Mouse (Mus musculus): ENCODE results near the gene Tmem211.

Gene Tmem211

DNA sequence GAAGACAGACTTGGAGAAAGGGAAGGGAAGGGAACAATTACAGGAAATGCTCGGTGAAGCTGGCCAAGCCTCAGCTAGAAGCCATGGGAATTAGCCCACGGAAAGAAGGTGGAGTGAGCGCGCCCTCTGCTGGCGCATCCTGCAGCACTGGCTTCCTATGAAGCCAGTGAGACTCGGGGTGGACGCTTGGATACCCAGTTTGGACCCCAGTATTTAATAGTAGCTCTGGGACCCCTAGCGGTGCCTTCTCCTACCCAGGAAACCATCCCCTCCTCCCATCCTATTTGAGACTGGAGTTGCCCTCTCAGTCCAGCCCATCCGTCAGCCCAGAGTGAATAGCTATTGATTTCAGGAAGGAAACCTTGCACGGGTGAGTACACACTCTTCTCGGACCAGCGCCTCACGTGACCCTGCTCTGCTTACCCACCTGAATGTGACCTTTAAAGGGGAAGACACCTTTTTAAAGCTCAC lies at the start of gene Tmem211:
Tmem211 (plus strand) TSS at position 278 of the 471 bp plus-strand sequence.
- 2% methylated on average over 13 of the region's 13 CpGs for WGBS

DNA sequence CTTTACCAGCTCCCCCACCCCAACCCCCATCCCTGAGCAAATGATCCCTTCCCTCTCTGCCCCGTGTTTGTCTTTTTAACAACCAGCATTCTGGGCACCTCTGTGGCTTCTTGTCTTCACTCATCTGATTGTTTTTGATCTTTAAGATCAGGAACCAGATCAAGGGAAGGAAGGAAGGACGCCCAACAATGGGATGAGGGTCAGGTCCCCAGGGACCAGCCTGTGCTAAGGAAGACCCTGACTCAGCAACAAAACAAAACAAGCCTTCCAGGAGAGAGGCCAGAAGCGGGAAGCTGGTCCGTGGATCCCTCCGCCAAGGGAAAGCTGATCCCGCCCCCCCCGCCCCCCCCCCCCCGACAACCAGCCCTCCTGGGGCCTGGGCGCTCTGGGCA lies 47.3 kb upstream of the Tmem211 start:
- 19% methylated on average over 8 of the region's 9 CpGs for WGBS

DNA sequence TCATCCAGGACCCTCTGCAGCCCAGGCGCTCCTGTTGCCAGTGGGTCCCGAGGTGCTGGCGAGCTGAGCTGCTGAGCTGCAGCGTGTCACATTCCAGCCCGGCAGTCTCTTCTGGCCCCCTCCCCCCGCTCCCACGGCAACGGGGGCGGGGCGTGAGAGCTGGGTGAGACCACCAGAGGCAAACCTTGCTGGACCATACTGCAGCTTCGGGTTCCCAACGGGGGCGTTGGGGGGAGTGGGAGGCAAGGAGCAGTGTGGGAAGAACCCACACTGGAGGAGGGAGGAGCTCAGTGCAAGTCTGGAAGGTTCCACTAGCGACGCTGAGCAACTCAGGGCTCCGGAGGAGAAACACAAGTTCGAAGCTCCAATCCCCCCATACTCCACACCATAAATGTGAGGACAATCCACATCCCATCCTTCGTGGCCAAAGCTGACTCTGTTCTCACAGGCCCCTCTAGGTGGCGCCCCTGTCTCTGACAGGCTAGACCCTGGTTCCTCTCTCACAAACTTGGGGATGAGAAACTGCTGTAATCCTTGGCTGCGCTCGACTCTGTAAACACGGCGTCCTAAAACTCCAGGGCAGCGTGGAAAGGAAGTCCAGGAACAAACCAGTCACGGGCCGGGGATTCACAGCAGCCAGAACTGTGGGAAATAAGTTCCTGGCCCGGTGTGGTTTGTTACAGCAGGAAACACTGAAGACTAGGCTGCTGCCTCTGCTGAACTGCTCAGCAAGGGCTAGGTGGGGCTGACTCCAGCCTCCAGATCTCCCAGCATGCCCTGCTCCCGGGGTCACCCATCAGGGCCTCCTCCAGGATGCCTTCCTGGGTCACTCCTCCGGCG lies 46.6 kb upstream of the Tmem211 start:
- WGBS: 7% methylated on average over 30 of the region's 30 CpGs

DNA sequence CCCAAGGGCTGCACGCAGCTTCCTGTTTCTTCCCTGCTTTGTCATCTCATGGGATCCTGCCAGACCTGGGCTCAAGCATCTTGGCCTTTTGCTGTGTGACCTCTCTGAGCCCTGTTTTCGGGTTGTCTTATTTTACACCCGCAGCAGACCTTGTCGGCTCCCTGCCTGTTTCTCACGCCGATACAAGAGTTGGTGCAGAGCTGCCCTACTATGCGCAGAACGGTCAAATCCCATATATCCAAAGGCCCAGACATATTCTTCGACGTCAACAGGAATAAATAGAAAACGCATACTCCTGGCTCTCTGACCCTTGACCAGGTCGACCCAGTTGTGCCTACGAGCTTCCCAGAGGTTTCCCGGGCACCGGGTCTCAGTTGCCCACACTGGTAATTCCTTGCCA lies 46.0 kb upstream of the Tmem211 start:
- 82% methylated on average over 15 of the region's 15 CpGs for WGBS

DNA sequence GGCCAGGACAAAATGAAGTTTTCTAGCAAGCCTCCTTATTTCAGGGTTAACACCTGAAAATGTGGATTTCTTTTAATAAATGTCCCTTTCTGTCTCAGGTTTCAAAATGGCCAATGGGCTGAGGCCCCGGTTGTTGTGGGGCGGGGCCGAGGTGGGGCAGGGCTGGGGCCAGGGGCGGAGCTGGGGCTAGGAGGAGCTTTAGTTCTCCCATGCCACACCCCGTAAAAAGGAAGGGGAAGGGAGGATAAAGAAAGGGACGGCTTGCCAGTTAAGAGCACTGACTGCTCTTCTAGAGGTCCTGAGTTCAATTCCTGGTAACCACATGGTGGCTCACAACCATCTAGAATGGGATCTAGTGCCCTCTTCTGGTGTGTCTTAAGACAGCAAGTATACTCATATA lies 45.3 kb upstream of the Tmem211 start:
- WGBS: 55% methylated on average over 6 of the region's 6 CpGs

DNA sequence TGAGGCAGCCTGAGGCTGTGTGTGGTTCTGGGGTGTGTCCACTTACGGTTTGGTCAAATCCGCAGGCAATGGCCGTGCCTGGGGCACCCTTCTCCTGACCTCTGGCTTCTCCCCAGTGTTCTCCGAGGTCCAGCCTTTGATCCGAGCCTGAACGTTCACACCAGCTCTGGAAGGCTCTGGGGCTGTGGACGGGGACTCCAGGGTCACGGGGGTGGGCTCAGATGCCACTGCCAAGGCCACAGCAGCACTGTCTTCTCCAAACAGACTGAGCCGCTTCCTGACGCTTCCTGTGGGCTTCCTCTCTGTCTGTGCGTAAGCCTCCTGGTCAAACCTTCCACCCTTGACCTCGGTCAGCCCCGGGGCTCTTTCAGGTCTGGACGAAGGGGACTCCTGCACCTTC lies 36.2 kb upstream of the Tmem211 start:
- 78% methylated on average over 14 of the region's 14 CpGs for WGBS

DNA sequence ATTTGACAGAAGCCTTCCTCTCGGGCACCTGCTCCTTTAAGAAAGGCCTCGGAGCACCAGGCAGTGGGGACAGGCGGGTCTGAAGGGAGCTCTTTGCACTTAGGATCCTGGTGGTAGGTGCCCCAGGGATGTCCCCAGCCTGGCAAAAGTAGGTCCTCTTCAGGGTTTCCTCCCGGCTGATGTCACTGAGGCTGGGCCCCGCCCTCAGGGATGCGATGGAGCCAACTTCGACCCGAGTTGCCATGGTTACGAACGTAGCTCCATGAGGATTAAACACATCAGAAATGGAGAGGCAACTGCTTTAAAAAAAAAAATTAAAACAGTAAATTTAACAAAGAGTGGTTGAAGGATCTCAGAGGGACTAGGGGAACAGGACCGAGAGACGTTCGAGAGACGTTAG lies 34.8 kb upstream of the Tmem211 start:
- WGBS: 54% methylated on average over 14 of the region's 14 CpGs

DNA sequence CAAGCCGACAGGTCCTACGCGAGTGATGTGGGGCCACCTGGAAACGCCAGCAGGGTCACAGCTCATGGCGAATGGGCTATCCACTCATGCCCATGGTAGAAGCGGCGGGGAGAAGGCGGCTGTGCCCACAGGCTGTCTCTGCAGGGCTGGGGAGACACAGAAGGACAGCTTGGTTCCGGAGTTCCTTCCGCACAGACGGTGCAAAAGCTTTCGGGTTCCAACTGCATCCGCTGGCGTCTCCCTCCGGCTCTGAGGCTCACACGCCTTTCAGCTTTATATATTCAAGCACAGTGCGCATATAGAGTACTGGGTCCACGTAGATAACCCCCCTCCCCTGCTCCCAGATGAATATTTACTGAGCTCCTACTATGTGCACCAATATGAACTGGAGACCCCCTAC lies 32.9 kb upstream of the Tmem211 start:
- WGBS: 63% methylated on average over 18 of the region's 18 CpGs

DNA sequence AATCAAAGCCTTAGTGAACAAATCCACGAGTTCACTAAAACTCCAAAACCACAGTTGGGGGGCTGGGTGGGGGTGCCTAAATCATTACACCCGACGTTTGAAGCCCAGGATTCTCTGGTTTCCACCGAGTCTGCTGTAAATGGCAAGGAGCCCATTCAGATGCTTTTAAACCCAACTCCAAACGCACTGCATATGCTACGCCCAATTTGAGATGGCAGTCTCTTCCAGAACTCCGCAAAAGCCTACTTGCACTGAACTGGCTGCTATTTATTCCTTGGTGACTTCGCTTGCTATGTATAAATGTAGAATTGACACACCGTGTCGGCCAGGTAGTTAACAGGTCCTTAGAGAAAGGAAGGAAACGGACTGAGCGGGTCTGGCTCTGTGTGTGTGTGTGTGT lies 31.3 kb upstream of the Tmem211 start:
- WGBS: 42% methylated on average over 12 of the region's 12 CpGs

DNA sequence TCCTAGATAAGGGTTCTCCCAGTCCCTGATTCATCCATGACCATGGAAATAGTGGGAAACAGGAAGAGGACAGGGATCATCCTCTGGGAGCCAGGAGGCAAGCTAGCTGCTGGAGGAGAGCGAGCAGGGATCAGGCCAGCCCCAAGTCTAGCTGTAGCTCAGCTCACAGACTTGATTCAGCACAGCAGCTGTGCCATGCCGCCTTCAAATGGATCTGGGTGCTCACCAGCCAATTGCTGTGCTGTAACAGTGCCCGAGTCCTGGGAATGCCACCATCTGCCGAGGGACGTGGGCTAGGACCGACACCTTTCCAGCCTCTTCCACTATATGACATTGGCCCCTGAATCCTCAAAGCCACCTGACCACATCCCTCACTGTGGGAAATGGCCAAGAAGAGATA lies 30.8 kb upstream of the Tmem211 start:
- WGBS: 56% methylated on average over 6 of the region's 6 CpGs

DNA sequence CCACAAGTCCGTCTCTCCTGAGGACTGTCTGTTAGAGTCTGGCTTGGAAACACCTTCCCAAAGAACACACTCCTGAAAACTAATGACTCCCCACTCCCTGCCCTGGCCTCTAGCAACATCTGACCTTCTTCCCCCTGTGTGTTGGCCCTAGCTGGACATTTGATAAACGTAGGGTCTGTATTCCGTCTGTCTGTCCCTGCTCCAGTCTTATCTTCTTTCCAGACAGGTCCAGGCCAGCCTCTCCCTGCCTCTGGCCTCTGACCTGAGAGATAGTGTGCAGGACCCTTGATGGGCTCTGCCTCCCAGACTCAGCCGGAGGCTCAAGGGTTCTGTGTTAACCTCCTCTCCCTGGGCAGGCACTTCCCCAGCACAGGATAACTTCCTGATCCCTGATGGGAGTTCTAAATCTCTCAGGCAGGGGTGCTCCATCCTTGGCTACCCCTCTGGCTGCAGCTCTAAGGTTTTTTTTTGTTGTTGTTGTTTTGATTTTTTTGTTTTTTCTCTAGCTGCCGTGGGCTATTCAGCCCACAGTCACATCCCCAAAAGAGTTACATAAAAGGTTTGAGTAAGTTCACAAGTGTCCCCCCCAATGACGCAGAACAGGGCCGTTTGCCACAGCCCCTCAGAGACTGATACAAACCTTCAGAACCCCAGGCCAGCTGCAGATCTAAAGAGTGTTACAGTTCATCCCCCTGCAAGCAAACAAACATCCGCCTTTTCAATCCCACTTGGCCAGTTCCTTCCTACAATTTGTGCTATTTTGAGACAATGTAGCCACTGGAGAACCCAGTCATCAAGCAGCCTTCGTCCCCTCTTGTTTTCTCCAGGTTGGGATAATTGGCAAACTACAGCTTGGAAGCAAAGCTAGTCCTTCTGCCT lies 29.6 kb upstream of the Tmem211 start:
- WGBS: 63% methylated on average over 9 of the region's 9 CpGs

DNA sequence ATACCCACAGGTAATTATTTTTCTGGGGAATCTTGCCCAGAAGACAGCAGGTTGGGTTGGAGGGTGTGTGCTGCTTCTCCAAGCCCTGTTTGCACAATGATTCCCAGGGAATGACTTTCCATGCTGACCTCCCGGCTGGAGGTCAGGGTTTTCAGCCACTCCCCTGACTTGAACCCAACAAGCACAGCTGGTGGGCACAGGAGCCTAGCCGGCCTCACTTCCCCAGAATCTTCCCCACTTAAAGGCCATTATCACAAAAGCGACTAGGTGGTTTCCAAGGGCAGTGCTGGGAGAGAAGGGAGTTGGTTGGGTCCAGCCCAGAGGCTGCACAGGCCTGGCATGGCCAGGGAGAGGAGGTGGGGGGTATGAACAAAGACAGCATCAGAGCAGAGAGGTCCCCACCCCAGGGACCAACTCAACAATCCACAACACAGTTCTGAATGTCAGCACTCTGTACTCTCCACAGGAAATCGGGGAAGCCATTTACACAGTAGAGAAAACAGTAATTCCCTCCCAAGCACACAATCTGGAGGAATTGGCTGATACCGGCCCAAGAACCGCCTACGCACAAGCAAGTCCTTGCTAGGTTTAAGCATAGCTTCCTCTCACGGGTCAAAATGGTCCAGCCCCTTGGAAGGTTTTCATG lies 27.5 kb upstream of the Tmem211 start:
- WGBS: 39% methylated on average over 8 of the region's 8 CpGs

DNA sequence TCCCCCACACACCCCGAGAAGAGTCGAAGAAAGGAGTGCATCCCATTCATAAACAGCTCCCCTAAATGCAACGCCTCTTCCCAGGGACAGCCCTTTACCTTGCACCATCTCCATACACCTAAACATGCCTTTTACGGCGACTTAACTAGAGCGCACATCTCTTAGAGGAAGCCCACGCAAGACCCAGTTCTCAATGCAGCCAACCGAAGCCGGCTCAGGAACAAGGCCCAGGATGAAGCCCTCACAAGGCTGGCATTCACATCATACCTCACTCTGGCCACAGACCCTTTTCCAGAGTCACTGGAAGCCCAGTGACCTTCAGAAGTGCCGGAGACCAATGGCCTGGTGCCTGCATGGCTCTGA lies 27.0 kb upstream of the Tmem211 start:
- WGBS: 64% methylated on average over 10 of the region's 10 CpGs

DNA sequence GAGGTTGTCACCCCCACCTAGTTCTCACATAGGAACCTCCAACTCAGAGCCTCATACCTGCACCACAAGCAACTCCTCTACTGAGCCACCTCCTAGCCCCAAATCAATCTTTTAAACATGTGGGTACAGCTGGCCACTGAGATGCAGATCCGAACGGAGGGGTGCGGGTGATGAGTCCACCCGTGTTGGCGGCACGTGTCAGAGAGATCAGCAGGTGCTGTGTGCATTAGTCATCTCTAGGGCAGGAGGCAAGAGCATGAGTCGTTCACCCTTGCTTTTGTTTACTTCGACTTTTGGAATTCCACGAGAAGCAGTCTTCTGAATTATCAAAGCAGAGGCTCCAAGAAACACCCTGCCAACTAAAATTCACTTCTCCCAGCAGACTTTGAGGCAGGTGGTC lies 22.5 kb upstream of the Tmem211 start:
- WGBS: 87% methylated on average over 9 of the region's 9 CpGs

DNA sequence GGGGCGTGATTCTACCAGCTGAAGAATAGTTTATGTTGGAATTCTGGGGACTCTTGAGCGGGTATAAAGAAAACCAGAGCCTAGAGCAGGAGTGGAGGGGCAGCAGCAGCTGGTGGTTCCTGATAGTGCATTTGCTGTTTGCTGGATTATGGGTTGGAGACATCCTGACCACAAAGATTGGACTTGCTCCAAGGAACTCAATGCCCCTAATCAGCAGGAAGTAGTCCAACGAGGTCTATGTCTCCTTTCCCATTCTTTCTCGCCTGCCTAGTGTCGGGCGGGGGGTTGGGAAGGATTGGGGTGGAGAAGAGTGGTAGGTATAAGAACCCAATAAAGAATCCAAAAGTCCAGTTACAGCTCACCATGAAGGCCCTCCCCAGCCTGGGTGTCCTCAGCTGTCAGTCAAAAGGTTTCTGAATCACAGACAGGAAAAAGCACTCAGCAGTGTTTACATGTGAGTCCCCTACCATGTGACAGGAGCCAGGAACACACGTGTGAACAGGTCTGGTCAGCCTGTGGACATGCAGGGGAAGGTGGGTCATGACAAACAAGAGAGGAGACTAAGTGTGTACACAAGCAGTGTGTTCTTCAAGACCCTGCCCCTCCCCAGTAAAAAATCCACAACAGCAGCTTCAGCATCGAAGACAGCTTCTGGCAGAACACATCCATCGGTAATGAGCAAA lies 19.9 kb upstream of the Tmem211 start:
- 64% methylated on average over 9 of the region's 9 CpGs for WGBS

DNA sequence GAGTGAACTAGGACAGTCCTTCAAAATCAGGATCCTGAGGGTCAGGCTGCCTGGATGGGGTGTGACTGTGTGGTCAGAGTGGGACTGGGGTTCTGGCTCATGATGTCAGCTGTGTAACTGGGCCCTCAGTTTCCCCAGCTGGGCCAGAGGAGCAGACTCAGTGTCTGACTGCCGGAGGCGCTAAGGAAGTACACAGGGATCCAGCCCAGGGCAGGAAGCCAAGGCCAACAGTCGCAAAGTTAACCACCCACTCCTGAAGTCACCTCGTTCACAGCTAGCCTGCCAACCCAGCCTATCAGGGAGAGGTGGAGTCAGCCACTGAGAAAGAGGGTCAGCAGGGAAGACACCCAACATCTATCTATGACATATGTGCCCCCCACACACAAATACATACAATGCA lies 18.7 kb upstream of the Tmem211 start:
- 30% methylated on average over 4 of the region's 4 CpGs for WGBS

DNA sequence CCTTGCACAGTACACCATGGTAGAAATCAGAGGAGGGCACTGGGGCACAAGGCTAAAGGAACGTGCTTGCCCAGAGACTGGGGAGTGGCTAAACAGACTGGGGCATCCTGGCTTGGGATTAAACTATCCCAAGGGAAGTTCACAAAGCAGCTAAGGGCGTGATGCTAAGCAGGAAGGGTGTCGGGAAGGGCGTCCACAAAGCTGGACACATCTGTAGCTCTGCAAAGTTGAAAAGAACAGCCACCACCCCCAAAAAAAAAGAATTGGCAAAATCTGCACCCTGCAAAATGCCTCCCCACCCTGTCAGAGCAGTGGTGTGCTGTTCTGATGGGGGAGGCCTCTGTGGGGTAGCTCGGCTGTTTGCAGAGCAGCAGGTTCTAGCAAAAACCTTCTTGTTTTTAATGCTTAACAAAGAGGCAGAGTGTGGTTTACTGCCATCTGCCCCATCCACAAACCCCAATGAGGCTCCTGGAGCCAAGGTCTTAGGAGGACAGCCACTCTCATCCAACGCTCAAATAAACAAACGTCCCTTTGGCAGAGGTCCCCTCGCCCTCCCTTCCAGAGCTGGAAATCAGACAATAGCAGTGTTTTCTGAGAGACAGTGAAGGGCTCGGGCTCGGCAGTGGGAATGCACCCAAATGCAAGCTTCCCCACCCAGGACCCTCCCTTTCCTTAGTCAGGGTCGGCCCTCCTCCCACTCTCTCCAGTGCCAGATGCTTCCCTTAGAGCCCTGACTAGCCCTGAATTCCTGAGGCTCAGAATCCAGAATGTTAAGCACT lies 17.9 kb upstream of the Tmem211 start:
- WGBS: 47% methylated on average over 11 of the region's 11 CpGs

DNA sequence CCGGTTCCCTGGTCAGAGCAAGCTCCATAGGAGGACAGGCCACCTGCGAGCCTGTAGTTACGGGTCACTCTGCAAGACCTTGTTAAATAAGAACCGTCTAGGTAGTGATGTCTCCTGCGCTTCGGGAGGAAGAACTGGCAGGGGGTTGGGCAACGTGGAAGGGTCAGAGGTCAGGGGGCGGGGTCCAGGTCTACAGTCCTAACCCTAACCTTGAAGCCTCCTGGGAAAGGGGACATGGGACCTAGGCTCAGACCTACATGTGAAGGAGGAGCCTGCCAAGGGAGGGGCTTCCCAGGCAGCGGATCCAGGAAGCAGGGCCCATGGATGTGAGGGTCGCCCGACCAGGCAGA lies 17.3 kb upstream of the Tmem211 start:
- 57% methylated on average over 11 of the region's 11 CpGs for WGBS

DNA sequence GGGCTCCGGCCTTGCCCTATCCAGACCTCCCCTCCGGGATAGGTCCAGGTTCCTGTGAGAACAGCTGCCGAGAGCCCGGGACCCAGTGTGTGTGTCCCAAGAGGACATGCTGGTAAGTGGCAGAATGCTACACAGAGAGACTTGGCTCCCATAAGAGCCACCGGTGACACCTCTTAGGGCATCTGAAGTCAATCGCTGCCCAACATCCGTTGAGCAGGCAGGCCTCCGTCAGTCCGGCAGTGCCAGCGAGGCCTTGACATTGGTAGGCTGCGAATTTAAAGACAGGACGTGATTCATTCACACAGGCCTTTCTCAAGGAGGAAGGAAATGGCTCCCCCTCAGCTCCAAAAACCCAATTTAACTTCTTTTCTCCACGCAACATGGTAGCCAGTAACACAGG lies 16.8 kb upstream of the Tmem211 start:
- 77% methylated on average over 13 of the region's 13 CpGs for WGBS

DNA sequence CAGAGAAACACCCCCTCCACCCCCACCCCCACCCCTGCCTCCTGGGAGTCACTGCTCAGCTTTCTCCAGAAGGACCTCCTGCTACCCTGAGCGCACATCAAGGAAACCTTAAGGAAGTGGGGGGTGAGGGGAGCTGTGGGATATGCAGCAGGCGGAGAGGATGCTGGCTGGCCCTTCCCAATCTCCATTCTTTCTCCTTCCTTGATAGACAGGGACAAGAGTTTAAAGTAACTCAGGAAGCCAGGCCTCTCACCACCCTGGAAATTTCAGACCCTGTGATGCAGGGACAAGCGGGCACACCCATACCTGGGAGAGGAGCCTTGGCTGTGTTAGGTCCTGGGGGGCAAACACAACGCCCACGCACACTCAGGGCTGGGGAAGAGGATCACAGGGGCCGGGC lies 16.4 kb upstream of the Tmem211 start:
- 77% methylated on average over 6 of the region's 6 CpGs for WGBS

DNA sequence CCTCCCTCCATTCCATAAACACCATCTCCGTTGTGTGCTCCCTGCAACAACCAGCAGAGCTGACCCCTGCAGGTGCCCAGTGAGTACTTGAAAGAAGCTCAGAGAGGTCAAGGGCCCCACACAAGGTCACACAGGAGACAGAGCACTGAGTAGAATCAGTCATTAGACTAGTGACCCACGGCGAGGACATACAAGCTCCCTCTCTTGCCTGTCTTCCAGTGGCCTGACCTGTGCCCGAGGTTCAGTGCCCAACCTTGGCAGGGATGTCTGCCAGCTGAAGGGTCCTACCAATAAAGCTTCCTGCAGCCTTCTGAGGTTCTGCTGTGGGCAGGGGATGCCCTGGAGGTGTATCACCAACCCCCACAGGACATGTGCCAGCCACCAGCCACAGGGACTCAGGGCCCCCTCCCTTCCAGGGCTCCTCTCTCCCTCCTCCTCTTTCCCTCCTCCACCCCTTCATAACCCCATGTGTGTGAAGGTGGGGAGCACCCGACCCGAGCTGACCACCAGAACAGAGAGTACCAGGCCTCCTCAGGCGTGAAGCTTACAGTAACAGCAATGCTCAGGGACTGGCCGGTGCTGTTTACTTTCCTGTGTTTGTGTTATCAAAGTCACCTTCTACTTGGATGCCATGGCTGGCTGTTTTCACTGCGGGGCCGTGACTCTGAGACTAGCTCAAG lies 14.4 kb upstream of the Tmem211 start:
- WGBS: 80% methylated on average over 10 of the region's 10 CpGs
